Mouse (Mus musculus): ENCODE data around the gene Picalm. TPM values are rescaled to one million over a fixed set of nuclear protein-coding genes. Genes with fewer than 3 reads are reported as not detected.

Gene Picalm
- polyA plus RNA-seq, 1 experiment: 177 TPM

DNA sequence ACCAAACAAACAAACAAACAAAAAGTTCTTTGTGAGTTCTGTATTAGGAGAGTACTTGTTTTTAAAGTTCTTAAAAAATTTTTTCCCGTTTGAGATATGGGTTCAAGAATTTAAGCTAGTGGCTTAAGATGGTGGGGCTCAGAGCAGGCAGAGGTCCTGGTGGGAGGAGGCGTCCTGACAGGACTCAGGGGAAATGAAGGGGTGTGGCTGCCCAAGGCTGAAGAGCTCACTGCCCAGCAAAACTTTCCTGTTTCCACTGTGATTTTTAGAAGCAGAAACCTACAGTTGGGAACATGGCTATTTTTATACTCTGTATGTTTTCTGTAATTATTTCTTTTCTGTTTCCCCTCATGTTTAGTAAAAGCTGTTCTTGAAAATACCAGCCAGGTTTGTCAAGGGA, 38.3 kb upstream of the Picalm start:
- TF ChIP-seq POLR2A (IDR thresholded peaks at IDR 0.05; ENCODE audit: insufficient read depth, low read length) (no peak), CTCF (IDR thresholded peaks at IDR 0.05; ENCODE audit: low read depth, low read length) (no peak), EP300 (IDR thresholded peaks at IDR 0.05; ENCODE audit: insufficient read depth, low read depth, low read length) (no peak)
- H3K9me3 ChIP-seq (replicated peaks; ENCODE audit: control insufficient read depth, insufficient read depth, low read length, poor library complexity, severe bottlenecking): no peaks in the 10 kb centered on the region

DNA sequence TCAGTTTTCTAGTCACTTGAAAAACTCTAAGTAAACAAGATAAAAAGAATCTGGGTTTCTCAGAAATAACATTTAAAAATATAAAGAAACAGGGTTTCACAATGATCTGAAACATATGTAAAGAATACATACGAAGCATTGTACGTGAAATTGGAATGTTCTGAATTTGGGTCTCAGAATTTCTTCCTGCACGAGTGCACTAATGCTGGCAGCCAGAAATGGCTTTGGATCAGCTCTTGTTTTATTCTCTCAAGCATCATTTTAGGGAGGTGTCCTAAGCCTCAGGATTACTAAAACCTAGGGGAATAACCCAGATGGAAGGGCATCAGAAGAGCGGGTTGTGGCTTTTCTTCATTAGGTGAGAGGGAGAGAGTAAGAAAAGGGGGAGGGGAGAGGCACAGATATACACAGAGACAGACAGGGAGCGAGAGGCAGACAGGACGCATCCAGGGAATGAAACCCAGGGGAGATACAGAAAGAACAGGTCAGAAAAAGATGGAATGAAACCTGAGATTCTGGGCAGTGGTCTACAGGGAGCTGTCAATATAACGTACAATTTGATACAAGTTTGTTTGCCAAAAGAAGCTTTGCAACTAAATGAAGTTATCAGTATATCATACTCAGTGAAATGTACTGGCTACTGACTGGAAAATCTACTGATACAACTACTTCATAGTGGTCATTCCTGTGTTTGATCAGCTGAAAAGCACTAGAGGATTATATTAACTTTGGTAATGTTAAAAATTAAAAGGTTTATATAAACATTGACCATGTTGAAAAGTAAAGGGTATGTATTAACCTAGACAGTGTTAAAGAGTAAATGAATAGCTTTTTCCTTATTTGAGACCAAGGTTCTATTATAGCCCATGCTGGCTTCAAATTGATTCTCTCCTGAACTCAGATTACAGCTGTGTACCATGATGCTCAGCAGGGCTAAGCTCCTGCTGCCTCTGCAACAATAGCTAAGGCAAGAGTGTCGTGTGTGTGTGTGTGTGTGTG, 37.3 kb upstream of the Picalm start:
- no peaks in the 10 kb centered on the region for H3K9me3 ChIP-seq (replicated peaks; ENCODE audit: control insufficient read depth, insufficient read depth, low read length, poor library complexity, severe bottlenecking)
- no peak for TF ChIP-seq EP300 (IDR thresholded peaks at IDR 0.05; ENCODE audit: insufficient read depth, low read depth, low read length)
- TF ChIP-seq POLR2A (IDR thresholded peaks at IDR 0.05; ENCODE audit: insufficient read depth, low read length): no peak
- no peak for TF ChIP-seq CTCF (IDR thresholded peaks at IDR 0.05; ENCODE audit: low read depth, low read length)
- no peak overlapping the region for H3K27ac ChIP-seq (ENCODE audit: insufficient read depth, low read length)
- no peak overlapping the region for H3K9ac ChIP-seq (ENCODE audit: low read depth, poor library complexity, severe bottlenecking)
- H3K36me3 ChIP-seq (ENCODE audit: control insufficient read depth, insufficient read depth, low read length, poor library complexity, severe bottlenecking): no peaks in the 10 kb centered on the region
- no peaks in the 10 kb centered on the region for H3K27me3 ChIP-seq (ENCODE audit: control insufficient read depth, insufficient read depth, low read length, poor library complexity, severe bottlenecking)
- H3K4me3 ChIP-seq (ENCODE audit: low read depth, low read length): no peak overlapping the region
- no peaks in the 10 kb centered on the region for H3K4me1 ChIP-seq (ENCODE audit: control insufficient read depth, insufficient read depth, low read length)

More for the DNA sequence above, 38.3 kb upstream of the Picalm start:
- H3K4me3 ChIP-seq (ENCODE audit: low read depth, low read length): no peak overlapping the region
- H3K36me3 ChIP-seq (ENCODE audit: control insufficient read depth, insufficient read depth, low read length, poor library complexity, severe bottlenecking): no peaks in the 10 kb centered on the region
- H3K27me3 ChIP-seq (ENCODE audit: control insufficient read depth, insufficient read depth, low read length, poor library complexity, severe bottlenecking): no peaks in the 10 kb centered on the region
- no peak overlapping the region for H3K27ac ChIP-seq (ENCODE audit: insufficient read depth, low read length)
- no peak overlapping the region for H3K9ac ChIP-seq (ENCODE audit: low read depth, poor library complexity, severe bottlenecking)
- H3K4me1 ChIP-seq (ENCODE audit: control insufficient read depth, insufficient read depth, low read length): no peaks in the 10 kb centered on the region

DNA sequence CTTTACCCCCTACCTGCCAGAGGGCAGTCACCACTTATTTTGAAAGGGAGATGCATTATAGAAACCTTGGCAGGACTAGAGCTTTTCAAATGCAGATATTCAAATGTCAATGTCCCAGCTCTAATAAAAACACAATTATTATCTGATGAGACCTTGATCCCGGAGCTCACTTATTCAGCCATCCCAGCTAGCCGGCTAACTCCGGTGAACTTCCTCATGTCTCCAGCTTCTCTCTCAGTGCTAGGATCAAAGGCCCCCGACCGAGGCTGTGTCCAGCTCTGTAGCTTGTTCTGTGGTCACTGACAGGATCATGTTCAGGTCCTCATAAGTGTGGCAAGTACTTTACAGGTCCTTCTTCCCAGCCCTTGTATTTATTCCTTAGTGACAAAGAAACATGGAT, 34.9 kb upstream of the Picalm start:
- no peak overlapping the region for H3K9ac ChIP-seq (ENCODE audit: low read depth, poor library complexity, severe bottlenecking)
- TF ChIP-seq POLR2A (IDR thresholded peaks at IDR 0.05; ENCODE audit: insufficient read depth, low read length): no peak
- no peak for TF ChIP-seq EP300 (IDR thresholded peaks at IDR 0.05; ENCODE audit: insufficient read depth, low read depth, low read length)
- no peak for TF ChIP-seq CTCF (IDR thresholded peaks at IDR 0.05; ENCODE audit: low read depth, low read length)
- H3K4me3 ChIP-seq (ENCODE audit: low read depth, low read length): no peak overlapping the region
- no peak overlapping the region for H3K27ac ChIP-seq (ENCODE audit: insufficient read depth, low read length)
- no peaks in the 10 kb centered on the region for H3K4me1 ChIP-seq (ENCODE audit: control insufficient read depth, insufficient read depth, low read length)
- no peaks in the 10 kb centered on the region for H3K36me3 ChIP-seq (ENCODE audit: control insufficient read depth, insufficient read depth, low read length, poor library complexity, severe bottlenecking)
- no peaks in the 10 kb centered on the region for H3K27me3 ChIP-seq (ENCODE audit: control insufficient read depth, insufficient read depth, low read length, poor library complexity, severe bottlenecking)
- no peaks in the 10 kb centered on the region for H3K9me3 ChIP-seq (replicated peaks; ENCODE audit: control insufficient read depth, insufficient read depth, low read length, poor library complexity, severe bottlenecking)

DNA sequence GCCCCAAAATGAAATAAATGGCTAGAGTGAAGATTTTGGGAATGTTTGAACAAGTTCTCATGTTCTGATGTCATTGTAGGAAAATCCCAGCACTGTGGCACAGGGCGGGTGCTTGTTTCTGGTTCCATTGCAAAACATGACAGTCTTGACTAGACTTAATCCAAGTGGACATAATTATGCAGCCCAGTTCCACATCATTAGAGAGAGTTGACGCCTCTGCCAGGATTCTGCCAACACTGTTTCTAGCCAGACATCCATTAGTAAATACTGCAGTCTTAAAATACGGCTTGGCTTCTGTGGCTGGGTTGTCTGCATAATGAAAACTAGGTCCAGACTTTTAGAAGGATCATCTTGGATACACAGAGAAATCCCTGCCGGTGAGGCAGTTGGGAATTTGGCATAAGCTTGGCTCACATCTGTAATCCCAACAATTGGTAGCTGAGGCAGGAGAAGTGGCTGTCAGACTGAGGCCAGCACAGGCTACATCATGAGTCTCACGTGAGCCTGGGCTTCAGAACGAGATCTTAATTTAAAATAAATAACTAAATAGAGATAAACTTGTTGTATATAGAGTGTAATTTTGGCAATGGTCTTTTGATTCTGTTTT, 34.1 kb upstream of the Picalm start:
- no peaks in the 10 kb centered on the region for H3K4me1 ChIP-seq (ENCODE audit: control insufficient read depth, insufficient read depth, low read length)
- H3K36me3 ChIP-seq (ENCODE audit: control insufficient read depth, insufficient read depth, low read length, poor library complexity, severe bottlenecking): no peaks in the 10 kb centered on the region
- no peaks in the 10 kb centered on the region for H3K9me3 ChIP-seq (replicated peaks; ENCODE audit: control insufficient read depth, insufficient read depth, low read length, poor library complexity, severe bottlenecking)
- no peak overlapping the region for H3K9ac ChIP-seq (ENCODE audit: low read depth, poor library complexity, severe bottlenecking)
- no peak overlapping the region for H3K4me3 ChIP-seq (ENCODE audit: low read depth, low read length)
- H3K27me3 ChIP-seq (ENCODE audit: control insufficient read depth, insufficient read depth, low read length, poor library complexity, severe bottlenecking): no peaks in the 10 kb centered on the region
- H3K27ac ChIP-seq (ENCODE audit: insufficient read depth, low read length): no peak overlapping the region
- TF ChIP-seq POLR2A (IDR thresholded peaks at IDR 0.05; ENCODE audit: insufficient read depth, low read length) (no peak), EP300 (IDR thresholded peaks at IDR 0.05; ENCODE audit: insufficient read depth, low read depth, low read length) (no peak), CTCF (IDR thresholded peaks at IDR 0.05; ENCODE audit: low read depth, low read length) (no peak)

DNA sequence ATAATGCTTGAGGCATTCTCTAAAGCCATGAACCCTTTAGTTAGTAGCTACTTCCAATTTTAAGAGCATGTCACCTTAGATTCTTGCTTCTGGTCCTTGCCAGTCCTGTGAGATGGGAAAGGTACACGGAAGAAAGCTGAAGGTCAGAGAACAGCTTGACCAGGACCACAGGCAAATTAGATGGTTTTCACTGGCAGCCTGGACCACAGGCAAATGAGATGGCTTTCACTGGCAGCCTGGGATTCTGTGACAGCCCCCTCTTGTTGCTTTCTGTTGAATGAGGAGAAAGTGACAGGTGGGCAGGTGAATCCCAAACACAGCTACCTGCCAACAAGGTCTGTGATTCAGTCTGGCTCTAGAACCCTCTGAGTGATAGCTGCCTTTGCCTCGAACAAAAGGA, 33.4 kb upstream of the Picalm start:
- Histone ChIP-seq H3K27me3 (ENCODE audit: control insufficient read depth, insufficient read depth, low read length, poor library complexity, severe bottlenecking) (no peaks in the 10 kb centered on the region), H3K9me3 (replicated peaks; ENCODE audit: control insufficient read depth, insufficient read depth, low read length, poor library complexity, severe bottlenecking) (no peaks in the 10 kb centered on the region), H3K4me3 (ENCODE audit: low read depth, low read length) (no peak overlapping the region), H3K27ac (ENCODE audit: insufficient read depth, low read length) (no peak overlapping the region), H3K9ac (ENCODE audit: low read depth, poor library complexity, severe bottlenecking) (no peak overlapping the region), H3K36me3 (ENCODE audit: control insufficient read depth, insufficient read depth, low read length, poor library complexity, severe bottlenecking) (no peaks in the 10 kb centered on the region), H3K4me1 (ENCODE audit: control insufficient read depth, insufficient read depth, low read length) (no peaks in the 10 kb centered on the region)
- TF ChIP-seq CTCF (IDR thresholded peaks at IDR 0.05; ENCODE audit: low read depth, low read length) (no peak), EP300 (IDR thresholded peaks at IDR 0.05; ENCODE audit: insufficient read depth, low read depth, low read length) (no peak), POLR2A (IDR thresholded peaks at IDR 0.05; ENCODE audit: insufficient read depth, low read length) (no peak)

DNA sequence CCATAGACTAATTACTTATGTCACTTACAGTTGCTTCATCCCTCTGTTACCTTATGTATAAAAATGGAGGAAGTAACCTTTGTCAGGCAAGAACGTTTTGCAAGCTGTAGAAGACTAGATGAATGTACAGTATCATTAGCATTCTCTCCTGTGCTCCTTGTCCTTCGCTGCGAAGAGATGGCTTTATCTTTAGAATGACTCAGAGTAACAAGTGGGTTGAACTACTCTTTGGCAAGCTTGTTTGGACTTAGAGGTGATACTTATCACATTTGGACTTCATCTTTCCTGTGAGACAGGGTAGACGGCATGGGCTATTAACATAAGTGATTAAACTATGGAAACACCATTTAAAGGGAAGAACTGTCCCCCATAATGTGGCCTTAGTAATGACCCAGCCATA, 31.8 kb upstream of the Picalm start:
- H3K4me1 ChIP-seq (ENCODE audit: control insufficient read depth, insufficient read depth, low read length): no peaks in the 10 kb centered on the region
- no peaks in the 10 kb centered on the region for H3K36me3 ChIP-seq (ENCODE audit: control insufficient read depth, insufficient read depth, low read length, poor library complexity, severe bottlenecking)
- H3K4me3 ChIP-seq (ENCODE audit: low read depth, low read length): no peak overlapping the region
- no peak overlapping the region for H3K9ac ChIP-seq (ENCODE audit: low read depth, poor library complexity, severe bottlenecking)
- TF ChIP-seq EP300 (IDR thresholded peaks at IDR 0.05; ENCODE audit: insufficient read depth, low read depth, low read length) (no peak), POLR2A (IDR thresholded peaks at IDR 0.05; ENCODE audit: insufficient read depth, low read length) (no peak), CTCF (IDR thresholded peaks at IDR 0.05; ENCODE audit: low read depth, low read length) (no peak)
- no peaks in the 10 kb centered on the region for H3K27me3 ChIP-seq (ENCODE audit: control insufficient read depth, insufficient read depth, low read length, poor library complexity, severe bottlenecking)
- no peaks in the 10 kb centered on the region for H3K9me3 ChIP-seq (replicated peaks; ENCODE audit: control insufficient read depth, insufficient read depth, low read length, poor library complexity, severe bottlenecking)
- no peak overlapping the region for H3K27ac ChIP-seq (ENCODE audit: insufficient read depth, low read length)

Measured in ES-Bruce4 (cell line).